In genomic region chr17:24068271-24068670, GRCm38 (mm10) we compare ENCODE assay signal across 17 mouse cellular contexts. TPM values are rescaled to one million over a fixed set of nuclear protein-coding genes. Genes with fewer than 3 reads are reported as not detected.
DNase-seq lines count a peak whose midpoint lies in the region; ATAC-seq and TF ChIP-seq lines count a peak whose summit lies in the region.
"Had no signal": no experiment of that assay in that cellular context is flagged by ENCODE, and none has a peak within 500 bp of the region (broad histone marks: within the 10 kb centered on the region; RNA-seq: fewer than 3 reads in every experiment).

No protein-coding gene starts in this region.

- peaks cover 7% of the 10 kb centered on the region for H3K4me1 ChIP-seq in midbrain, postnatal 0 days (ENCODE audit: insufficient read depth, low read length)
- H3K4me1 ChIP-seq in midbrain, embryonic 16.5 days (ENCODE audit: control insufficient read depth, insufficient read depth, low read length), result peaks cover 18% of the 10 kb centered on the region
- peaks cover 17% of the 10 kb centered on the region for H3K4me1 ChIP-seq in cortical plate, adult 2 months (ENCODE audit: control insufficient read depth, insufficient read depth, low read length)

- 84% methylated on average over 5 of the region's 5 CpGs for WGBS in midbrain, postnatal 0 days
- 82% methylated on average over 5 of the region's 5 CpGs for WGBS in midbrain, embryonic 16.5 days

- intact Hi-C loops in gastrocnemius, adult 2 months (cut with DNase I), result no loop called here

- no peak overlapping the region for H3K9ac ChIP-seq in midbrain, postnatal 0 days (replicated peaks; ENCODE audit: low read length, poor library complexity, severe bottlenecking)
- H3K9ac ChIP-seq in midbrain, embryonic 16.5 days (ENCODE audit: low read depth, low read length), result no peak overlapping the region
- H3K9ac ChIP-seq: heart, embryonic 15.5 days; liver, embryonic 13.5 days had no signal

- no peak for TF ChIP-seq POLR2A in cortical plate, adult 2 months (IDR thresholded peaks at IDR 0.05; ENCODE audit: extremely low read depth, insufficient read depth, low read length)

- no peak for DNase-seq in gastrocnemius, adult 2 months
- no peak for DNase-seq in gastrocnemius, postnatal 25 days
- DNase-seq in midbrain, postnatal 0 days (ENCODE audit: low spot score), result peak; percentile 71
- peak; percentile 22 to 42 for DNase-seq in left cerebral cortex, adult 9 months (ENCODE audit: low spot score in 2 of 2)
- no peak for DNase-seq in thymus, postnatal 4 days
- DNase-seq: embryo, embryonic 11 days; kidney, adult 11 months; liver, embryonic 13.5 days; thymus, postnatal 25 days had no signal

- no peaks in the 10 kb centered on the region for H3K9me3 ChIP-seq in midbrain, postnatal 0 days (ENCODE audit: low read length)
- H3K9me3 ChIP-seq in midbrain, embryonic 16.5 days (replicated peaks; ENCODE audit: control insufficient read depth, low read length, poor library complexity, severe bottlenecking), result no peaks in the 10 kb centered on the region
- H3K9me3 ChIP-seq: heart, embryonic 15.5 days; liver, embryonic 13.5 days had no signal

- no peak overlapping the region for H3K4me2 ChIP-seq in midbrain, postnatal 0 days (ENCODE audit: low read depth, low read length, poor library complexity, severe bottlenecking)
- no peak overlapping the region for H3K4me2 ChIP-seq in midbrain, embryonic 16.5 days (ENCODE audit: low read length)
- H3K4me2 ChIP-seq: heart, embryonic 15.5 days; liver, embryonic 13.5 days had no signal

- H3K4me3 ChIP-seq in gastrocnemius, adult 2 months, result no peak overlapping the region
- H3K4me3 ChIP-seq in midbrain, postnatal 0 days (ENCODE audit: low read depth, low read length), result no peak overlapping the region
- H3K4me3 ChIP-seq in midbrain, embryonic 16.5 days (ENCODE audit: low read depth, low read length), result no peak overlapping the region
- no peak overlapping the region for H3K4me3 ChIP-seq in cortical plate, adult 2 months (ENCODE audit: insufficient read depth, low read length)
- H3K4me3 ChIP-seq: heart, embryonic 15.5 days; liver, embryonic 13.5 days had no signal

- H3K27ac ChIP-seq in gastrocnemius, adult 2 months, result 0 out of 2 replicates have a peak overlapping the region, but pooled peaks have one; percentile 24
- H3K27ac ChIP-seq in midbrain, postnatal 0 days (ENCODE audit: low read depth, low read length), result peak overlapping the region; percentile 26; the same call in 1 of the 2 replicates
- no peak overlapping the region for H3K27ac ChIP-seq in midbrain, embryonic 16.5 days (ENCODE audit: low read length)
- peak overlapping the region; percentile 80; the same call in 1 of the 2 replicates for H3K27ac ChIP-seq in cortical plate, adult 2 months (ENCODE audit: insufficient read depth, low read length)
- H3K27ac ChIP-seq: heart, embryonic 15.5 days; liver, embryonic 13.5 days had no signal

- no peak for ATAC-seq in midbrain, postnatal 0 days (ENCODE audit: low FRiP score)
- ATAC-seq in midbrain, embryonic 16.5 days, result no peak
- no peak for ATAC-seq in megakaryocyte progenitor cell, adult 5-6 weeks (replicated peaks; ENCODE audit: poor library complexity)
- ATAC-seq: CD4-positive, CD25-positive, alpha-beta regulatory T cell, adult 4 months had no signal

- 0 out of 2 replicates have a peak, but pooled peaks cover 3% of the 10 kb centered on the region for H3K36me3 ChIP-seq in midbrain, postnatal 0 days (ENCODE audit: insufficient read depth, low read length)
- H3K36me3 ChIP-seq in midbrain, embryonic 16.5 days (ENCODE audit: control insufficient read depth, insufficient read depth, low read length), result no peaks in the 10 kb centered on the region
- H3K36me3 ChIP-seq: heart, embryonic 15.5 days had no signal

- TF ChIP-seq CTCF in gastrocnemius, adult 2 months (IDR thresholded peaks at IDR 0.05), result no peak
- TF ChIP-seq CTCF in midbrain, postnatal 0 days (IDR thresholded peaks at IDR 0.05), result no peak
- TF ChIP-seq CTCF in cortical plate, adult 2 months (IDR thresholded peaks at IDR 0.05; ENCODE audit: extremely low read depth, insufficient read depth, low read length), result no peak

- H3K27me3 ChIP-seq in midbrain, postnatal 0 days (ENCODE audit: insufficient read depth, low read length), result no peaks in the 10 kb centered on the region
- no peaks in the 10 kb centered on the region for H3K27me3 ChIP-seq in midbrain, embryonic 16.5 days (ENCODE audit: control insufficient read depth, insufficient read depth, low read depth, low read length)
- H3K27me3 ChIP-seq: heart, embryonic 15.5 days; liver, embryonic 13.5 days had no signal

RNA-seq across cellular contexts. Expression of gene Kctd5, which starts 5.0 kb away (rescaled TPM):
- total RNA-seq in gastrocnemius, adult 2 months (2021), result 10 to 100 TPM in 1 of 2 experiments, 1 to 10 TPM in 1; 6.9 to 10.4 TPM
- 1 to 10 TPM; 8.5 to 9.1 TPM for total RNA-seq in gastrocnemius, postnatal 25 days (2021)
- total RNA-seq in midbrain, postnatal 0 days (2014; rRNA removed), result 92.0 and 99.8 TPM in 2 replicates
- polyA plus RNA-seq in midbrain, postnatal 0 days (2015; fragmentation: Nextera tagmentation; extraction: Ambion mirVana), result 80.2 and 81.3 TPM in 2 replicates
- polyA plus RNA-seq in midbrain, embryonic 16.5 days (2015; fragmentation: Nextera tagmentation; extraction: Ambion mirVana), result 72.7 and 75.2 TPM in 2 replicates
- polyA plus RNA-seq in cortical plate, adult 2 months (2012; rRNA removed), result 23.5 and 25.1 TPM in 2 replicates
- 15.5 and 17.1 TPM in 2 replicates for total RNA-seq in megakaryocyte progenitor cell, adult 5-6 weeks (2015)
- 19.5 and 21.0 TPM in 2 replicates for total RNA-seq in megakaryocyte progenitor cell, adult 5-6 weeks (2017)

RNA-seq across cellular contexts. Expression of gene Prss27, which starts 30.3 kb away (rescaled TPM):
- not detected for total RNA-seq in gastrocnemius, adult 2 months (2021)
- total RNA-seq in gastrocnemius, postnatal 25 days (2021), result not detected
- total RNA-seq in midbrain, postnatal 0 days (2014; rRNA removed), result not detected in 2 replicates
- not detected in 2 replicates for polyA plus RNA-seq in midbrain, postnatal 0 days (2015; fragmentation: Nextera tagmentation; extraction: Ambion mirVana)
- 0.19 and 0.27 TPM in 2 replicates for polyA plus RNA-seq in midbrain, embryonic 16.5 days (2015; fragmentation: Nextera tagmentation; extraction: Ambion mirVana)
- 0.08 TPM in 1 of 2 replicates, not detected in the other for polyA plus RNA-seq in cortical plate, adult 2 months (2012; rRNA removed)
- total RNA-seq in megakaryocyte progenitor cell, adult 5-6 weeks (2015), result not detected in 2 replicates
- total RNA-seq in megakaryocyte progenitor cell, adult 5-6 weeks (2017), result not detected in 2 replicates
- total RNA-seq: adrenal gland, postnatal 4 days; left cerebral cortex, adult 8-10 months; megakaryocyte-erythroid progenitor cell, adult 5-6 weeks had no signal
- polyA plus RNA-seq: CD4-positive, CD25-positive, alpha-beta regulatory T cell, adult 4 months; heart, embryonic 15.5 days; liver, embryonic 13.5 days had no signal

Comparison
In these comparisons a context has a peak if more than half of its experiments do, and no peak if none do; other contexts are left out.
1. DNase-seq: peak in midbrain, postnatal 0 days (single experiment) and left cerebral cortex, adult 9 months (2 of 2); none in gastrocnemius, adult 2 months (single experiment), gastrocnemius, postnatal 25 days (single experiment) and thymus, postnatal 4 days (single experiment).